Mouse (Mus musculus): ENCODE results near the gene Vmn1r233.

Gene Vmn1r233

DNA sequence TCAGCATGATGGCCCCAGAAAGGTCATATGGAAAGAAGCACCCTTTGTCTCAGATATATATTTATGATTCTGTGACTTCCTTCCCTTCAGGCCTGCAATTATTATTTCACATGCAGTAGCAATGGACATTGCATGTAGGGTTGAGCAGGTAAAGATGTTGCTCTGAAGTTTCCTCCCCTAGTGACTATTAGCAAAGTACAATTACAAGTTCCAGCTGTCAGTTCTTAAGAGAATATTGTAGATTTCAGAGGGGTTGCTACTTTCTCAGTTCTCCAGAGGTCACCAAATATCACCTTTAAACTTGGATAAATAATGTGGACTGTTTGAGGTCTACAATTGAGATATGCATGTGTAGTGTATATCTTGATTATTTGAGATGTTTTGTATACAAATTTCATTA, at the start of gene Vmn1r233:
Vmn1r233 (minus strand) TSS at position 101 of the 400 bp plus-strand sequence.
- in situ Hi-C loops (cut with MboI, MseI), result no loop called here

DNA sequence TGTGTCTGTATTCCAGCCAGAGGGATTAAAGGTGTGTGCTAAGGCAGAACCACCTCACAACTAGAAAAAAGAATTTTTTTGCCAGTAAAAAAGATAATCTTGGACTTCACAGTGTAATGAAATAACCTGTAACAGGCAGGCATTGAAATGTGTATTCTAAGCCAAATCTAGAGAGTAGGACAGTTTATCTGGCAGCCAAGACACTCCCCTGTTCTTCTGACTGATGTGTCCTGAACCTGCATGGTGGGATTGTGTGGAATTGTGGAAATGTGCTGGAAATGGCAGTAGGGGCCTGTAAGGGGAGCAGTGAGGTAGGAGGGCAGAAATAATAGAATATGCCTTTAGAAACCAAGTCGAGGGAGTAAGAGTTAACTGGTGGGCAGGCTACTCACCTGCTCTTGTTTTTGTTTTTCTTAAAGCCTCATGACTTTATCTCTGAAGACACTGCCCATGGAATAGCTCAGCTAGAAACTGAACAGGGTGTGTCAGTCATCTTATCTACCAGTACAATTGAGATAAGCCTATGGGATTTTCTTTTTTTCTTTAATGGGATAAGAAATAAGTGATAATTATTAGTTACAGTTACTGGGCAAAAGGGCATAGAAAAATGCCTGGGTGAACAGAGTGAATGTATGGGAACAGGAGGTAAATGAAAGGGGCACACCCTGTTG, 22.3 kb upstream of the Vmn1r233 start:
- in situ Hi-C loops (cut with MboI, MseI), result loop anchor here (25.0 kb wide), 1 partner anchor 544 kb away; the partner anchor contains the start of gene Zfp948

DNA sequence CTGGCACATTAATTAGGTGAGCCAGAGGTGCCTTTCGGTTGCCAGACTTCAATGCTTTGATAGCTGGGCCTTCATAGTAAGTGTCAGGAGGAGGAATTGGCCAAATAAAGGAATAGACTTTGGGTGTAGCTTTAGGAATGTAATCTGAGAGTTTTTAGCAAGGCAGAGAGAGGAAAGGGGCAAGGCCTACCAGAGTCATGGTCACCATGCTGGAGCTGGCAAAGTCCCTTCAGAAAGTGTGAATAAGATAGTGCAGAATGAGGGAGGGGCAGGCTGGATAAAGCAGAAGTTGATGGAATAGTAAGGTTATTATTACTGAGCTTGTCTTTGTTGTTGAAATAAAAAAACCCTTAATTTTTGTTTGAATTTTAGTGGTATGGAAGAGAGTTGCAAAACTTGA, 13.5 kb upstream of the Vmn1r233 start:
- in situ Hi-C loops (cut with MboI, MseI), result loop anchor here (5.0 to 25.0 kb wide), 2 partner anchors 52 to 553 kb away; partner anchors contain the start of gene Zfp948

DNA sequence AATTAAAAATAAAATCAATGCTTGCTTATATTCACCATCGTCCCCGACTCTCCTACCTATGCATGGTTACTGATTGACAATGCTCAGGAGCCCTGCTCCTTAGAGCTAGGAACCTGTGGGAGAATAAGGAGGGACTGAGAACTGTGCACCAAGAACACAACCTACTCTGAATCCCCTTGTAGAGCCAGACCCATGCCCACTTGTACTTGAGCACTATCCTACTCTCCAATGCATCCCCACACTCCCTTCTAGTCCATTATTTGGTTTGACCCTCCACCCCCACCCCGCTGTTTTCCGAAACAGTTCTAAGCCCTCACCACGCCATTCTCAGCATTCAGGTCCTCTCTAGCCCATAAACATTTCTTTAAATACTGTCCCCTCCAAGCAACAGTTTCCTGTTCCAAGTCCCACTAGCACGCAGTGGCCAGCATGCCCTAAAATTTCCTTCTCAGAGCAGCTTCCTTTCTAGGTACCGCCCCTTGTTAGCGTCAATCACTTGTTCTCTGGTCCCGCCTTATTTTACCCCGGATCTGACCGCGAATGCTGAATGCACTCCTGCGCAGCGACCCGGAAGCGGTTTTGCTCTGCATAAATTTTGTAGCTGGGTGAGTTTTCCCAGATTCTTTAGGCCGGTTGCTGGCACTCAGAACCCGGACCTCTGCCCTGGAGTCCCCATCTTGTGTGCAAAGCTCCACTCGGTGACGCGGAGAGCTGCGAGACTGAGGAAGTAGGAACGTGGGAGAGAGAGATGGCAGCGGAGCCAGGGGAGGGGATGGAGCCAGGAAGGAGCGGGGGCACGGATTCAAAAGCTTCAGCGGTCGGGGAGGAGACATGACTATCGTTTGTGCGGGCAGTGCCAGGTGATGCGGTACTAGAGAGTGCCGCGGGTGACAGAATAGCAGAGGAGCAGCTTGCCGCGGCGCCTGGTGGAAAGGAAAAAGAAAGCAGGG, 12.4 kb upstream of the Vmn1r233 start, which contains the start of gene Zfp160:
Zfp160 (plus strand) TSS at position 522 of the 950 bp plus-strand sequence.
- in situ Hi-C loops (cut with MboI, MseI), result loop anchor here (5.0 to 25.0 kb wide), 2 partner anchors 51 to 554 kb away; partner anchors contain the start of gene Zfp948

DNA sequence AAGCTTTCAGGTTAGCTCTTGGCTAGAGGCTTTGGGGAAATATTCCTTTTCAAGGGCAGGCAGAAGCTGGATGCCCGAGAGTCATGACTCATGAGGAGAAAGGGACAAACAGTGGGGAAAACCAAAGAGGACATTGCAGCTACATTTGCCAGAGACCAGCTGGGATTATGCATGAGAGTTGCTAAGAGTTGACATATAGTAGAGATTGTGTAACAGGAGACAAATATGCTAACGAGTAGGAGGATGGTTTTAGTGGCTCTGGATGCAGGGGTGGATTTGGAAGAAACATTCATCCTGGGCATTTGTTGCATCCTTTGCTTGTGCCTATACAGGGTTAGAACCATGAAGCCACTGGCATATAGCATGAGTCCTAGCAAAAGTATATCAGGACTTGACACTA, 2.5 kb downstream of the Vmn1r233 start:
- in situ Hi-C loops (cut with MboI, MseI), result no loop called here

DNA sequence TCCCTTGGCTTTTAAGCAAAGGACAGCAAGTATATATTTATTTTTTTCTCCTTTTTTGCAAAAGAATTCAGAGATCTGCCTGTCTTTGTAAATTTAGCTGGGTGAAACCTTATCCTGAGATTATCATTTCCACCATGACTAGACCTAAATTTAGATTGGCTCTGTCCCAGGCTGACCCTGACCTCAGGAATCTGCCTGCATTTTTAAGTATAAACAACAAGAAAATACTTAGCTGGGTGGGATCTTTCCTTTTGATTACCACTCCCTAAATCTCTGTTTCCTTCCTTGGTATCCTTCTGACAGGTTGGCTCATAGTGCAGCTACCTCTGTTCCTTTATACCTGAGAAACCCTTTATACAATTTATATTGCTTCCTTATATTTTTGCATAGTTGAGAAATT, 29.6 kb downstream of the Vmn1r233 start:
- in situ Hi-C loops (cut with MboI, MseI), result no loop called here

DNA sequence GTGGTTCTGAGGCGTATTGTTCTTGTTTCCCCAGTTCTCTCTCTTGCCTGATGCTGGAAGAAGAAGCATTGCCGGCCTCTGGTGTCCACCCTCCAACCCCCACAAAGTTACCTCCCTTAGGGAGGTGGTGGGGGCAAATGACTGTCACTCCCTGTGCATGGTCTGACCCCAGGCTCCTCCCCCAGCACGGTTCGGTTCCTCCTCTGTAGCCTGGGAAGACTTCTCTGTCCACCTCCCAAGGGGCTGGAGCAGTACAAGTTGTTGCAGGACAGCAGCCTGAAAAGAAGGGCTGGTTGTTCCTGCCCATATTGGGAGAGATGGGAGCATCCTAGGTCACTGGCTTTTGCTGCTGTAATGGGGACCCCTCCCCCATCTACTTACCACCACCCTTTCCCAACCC, 30.8 kb downstream of the Vmn1r233 start:
- in situ Hi-C loops (cut with MboI, MseI), result no loop called here

DNA sequence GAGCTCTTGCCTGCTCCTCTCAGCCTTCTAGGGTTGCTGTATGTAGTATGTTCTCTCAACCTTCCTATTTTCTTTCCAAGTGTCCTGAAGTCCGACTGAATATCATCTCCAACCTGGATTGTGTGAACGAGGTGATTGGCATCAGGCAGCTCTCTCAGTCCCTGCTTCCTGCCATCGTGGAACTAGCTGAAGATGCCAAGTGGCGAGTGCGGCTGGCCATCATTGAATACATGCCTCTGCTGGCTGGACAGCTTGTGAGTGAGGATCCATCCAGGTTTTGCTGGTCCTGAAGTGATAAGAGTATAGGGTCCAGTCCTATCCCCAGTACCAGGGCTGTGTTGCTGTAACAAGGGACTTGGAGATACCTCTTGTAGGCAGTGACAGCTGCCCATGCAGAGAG, 35.9 kb downstream of the Vmn1r233 start:
- in situ Hi-C loops (cut with MboI, MseI), result no loop called here

DNA sequence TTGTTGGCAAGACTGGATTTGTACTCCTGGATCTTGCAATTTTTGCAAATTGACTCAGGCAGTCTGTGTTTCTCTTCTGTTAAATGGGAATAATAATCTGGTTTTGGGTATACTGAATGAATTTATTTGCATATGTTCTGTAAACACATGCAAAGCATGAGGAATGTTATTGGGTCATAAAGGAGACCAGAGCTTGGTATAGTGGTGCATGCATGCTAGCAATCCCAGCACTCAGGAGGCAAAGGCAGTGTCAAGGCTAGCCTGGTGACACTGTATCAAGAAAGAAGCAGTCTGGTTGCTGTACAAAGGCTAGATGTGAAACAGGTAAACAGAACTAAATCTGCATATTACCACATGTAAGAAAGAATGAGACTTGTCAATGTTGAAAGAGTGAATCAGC, 49.6 kb downstream of the Vmn1r233 start:
- in situ Hi-C loops (cut with MboI, MseI), result loop anchor here (5.0 to 10.0 kb wide), 2 partner anchors 618 to 1421 kb away; partner anchors contain the start of gene Zfp948

DNA sequence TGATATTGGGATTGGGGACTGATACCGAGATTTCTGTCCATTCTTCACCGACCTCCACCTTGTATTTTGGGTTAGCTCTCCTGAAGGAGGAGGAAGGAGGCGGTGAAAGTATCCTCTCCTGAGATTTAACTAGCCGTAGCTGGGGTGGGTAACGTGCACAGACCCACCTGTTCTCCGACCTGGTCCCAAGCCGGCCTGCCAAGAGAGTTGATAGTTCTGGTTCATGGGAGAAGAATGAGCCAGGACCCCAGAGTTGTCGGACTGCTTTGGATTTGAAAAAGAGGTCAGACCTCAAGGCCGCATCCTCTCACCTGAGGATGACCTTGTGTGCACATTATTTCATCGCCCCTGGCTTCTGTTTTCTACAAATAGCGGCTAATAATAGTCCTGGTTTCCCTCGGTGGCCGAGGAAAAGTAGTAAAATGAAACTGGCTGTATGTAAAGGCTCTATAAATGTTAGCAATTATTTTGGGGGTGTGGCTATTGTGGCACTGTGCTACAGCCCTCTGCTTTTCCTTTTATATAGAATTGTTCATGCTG, 50.2 kb downstream of the Vmn1r233 start:
- in situ Hi-C loops (cut with MboI, MseI), result loop anchor here (5.0 to 10.0 kb wide), 2 partner anchors 619 to 1421 kb away; partner anchors contain the start of gene Zfp948

DNA sequence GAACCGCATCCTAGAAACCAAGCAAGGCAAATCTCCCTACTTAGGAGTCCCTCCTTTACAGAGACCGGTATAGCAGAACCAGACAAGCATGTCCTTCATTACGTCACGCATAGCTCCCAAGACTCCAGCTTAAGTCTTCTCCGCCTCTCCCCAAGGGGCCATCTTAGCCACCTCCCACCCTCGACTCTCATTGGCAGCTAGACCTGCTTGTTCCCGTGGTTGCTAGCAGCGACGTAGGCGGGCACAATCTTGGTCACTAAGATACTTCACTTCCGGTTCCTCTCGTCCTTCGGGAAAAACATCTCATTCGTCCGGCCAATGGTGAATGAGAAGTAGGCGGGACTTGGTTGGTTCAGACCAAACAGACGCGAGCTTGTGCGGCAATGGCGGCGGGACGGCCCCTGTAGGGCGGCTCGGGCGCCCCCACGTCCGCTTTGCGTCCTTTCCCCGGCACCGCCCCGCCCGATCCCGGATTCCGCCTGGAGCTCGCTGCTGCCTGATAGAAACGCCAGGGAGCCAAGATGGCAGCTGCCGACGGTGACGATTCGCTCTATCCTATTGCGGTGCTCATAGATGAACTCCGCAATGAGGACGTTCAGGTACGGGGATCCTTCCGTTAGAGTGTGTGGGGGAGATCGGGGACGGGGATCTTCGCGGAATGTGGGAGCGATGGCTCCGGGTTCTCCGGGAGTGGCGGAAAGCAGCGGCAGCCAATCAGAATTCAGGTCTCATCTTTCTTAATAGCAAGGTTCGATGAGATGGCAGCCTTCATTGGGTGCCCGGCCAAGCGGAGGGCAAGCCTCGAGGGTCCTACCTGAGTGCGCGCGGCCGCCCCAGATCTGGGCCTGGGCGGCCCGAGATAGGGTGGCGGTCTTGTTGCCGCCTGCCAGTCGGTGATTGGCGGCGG, 51.0 kb downstream of the Vmn1r233 start, which contains the start of gene Ppp2r1a:
Ppp2r1a (plus strand) TSS at position 327 of the 907 bp plus-strand sequence.
- in situ Hi-C loops (cut with MboI, MseI), result loop anchor here (5.0 to 10.0 kb wide), 2 partner anchors 620 to 1422 kb away; partner anchors contain the start of gene Zfp948

DNA sequence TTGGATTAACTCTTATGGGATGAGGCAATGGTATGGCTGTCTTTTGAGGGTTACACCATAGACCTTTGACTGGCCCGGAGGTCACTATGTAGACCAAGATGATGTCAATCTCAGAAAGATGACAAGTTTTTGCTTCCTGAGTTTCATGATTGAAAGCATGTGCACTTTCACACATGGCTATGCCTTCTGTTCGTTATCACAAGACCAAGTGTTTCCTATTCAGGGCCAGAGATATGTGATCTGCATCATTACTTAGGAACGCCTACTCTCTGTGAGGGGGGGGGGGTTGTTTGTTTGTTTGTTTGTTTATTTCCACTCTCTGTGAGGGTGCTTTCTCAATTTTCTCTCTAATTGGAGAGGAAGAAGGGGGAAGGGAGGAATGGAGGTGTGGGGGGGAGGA, 52.0 kb downstream of the Vmn1r233 start:
- in situ Hi-C loops (cut with MboI, MseI), result loop anchor here (10.0 kb wide), 1 partner anchor 621 kb away; the partner anchor contains the start of gene Zfp948

All from T-helper 1 cell (primary cell).